Mouse (Mus musculus) midbrain, embryonic 11.5 days (tissue): ENCODE measurements around the gene Rslcan18. TPM values are rescaled to one million over a fixed set of nuclear protein-coding genes. Genes with fewer than 3 reads are reported as not detected.
A peak's percentile ranks its signal among the peaks of the same experiment; 100 is the strongest.

Experiments
- ATAC-seq: fragments of 200-750 bp; cut with Nextera tagmentation; 2 replicates; pipeline ENCODE4 v1.8.0; 2017; ENCODE audit warnings: moderate TSS enrichment, moderate library complexity; ENCODE audit not compliant: low FRiP score
- DNase-seq: peaks from one replicate; pipeline ENCODE4 v3.0.0; 2015; ENCODE audit warnings: low spot score; ENCODE audit errors: missing footprints
- H3K27ac ChIP-seq: fragments of 300-500 bp; sonication (generic); 2 replicates; pipeline ENCODE4 v1.5.1; 2014; ENCODE audit warnings: low read depth, low read length
- H3K27me3 ChIP-seq: fragments of 300-500 bp; sonication (generic); 2 replicates; pipeline ENCODE4 v1.6.1; 2014; ENCODE audit warnings: mild to moderate bottlenecking, low read length, moderate library complexity, mixed read lengths; ENCODE audit not compliant: control insufficient read depth, insufficient read depth
- H3K36me3 ChIP-seq: fragments of 300-500 bp; sonication (generic); 2 replicates; pipeline ENCODE4 v1.6.1; 2014; ENCODE audit warnings: mild to moderate bottlenecking, low read length, moderate library complexity, mixed read lengths; ENCODE audit not compliant: control insufficient read depth, insufficient read depth
- H3K4me1 ChIP-seq: fragments of 300-500 bp; sonication (generic); 2 replicates; pipeline ENCODE4 v1.6.1; 2014; ENCODE audit warnings: low read length; ENCODE audit not compliant: control insufficient read depth, insufficient read depth
- H3K4me2 ChIP-seq: fragments of 300-500 bp; sonication (generic); 2 replicates; pipeline ENCODE4 v1.6.1; 2014; ENCODE audit warnings: mild to moderate bottlenecking, moderate library complexity
- H3K4me3 ChIP-seq: fragments of 300-500 bp; sonication (generic); 2 replicates; pipeline ENCODE4 v1.5.1; 2014; ENCODE audit warnings: low read depth, low read length
- H3K9ac ChIP-seq: fragments of 300-500 bp; sonication (generic); 2 replicates; pipeline ENCODE4 v1.6.1; 2014; ENCODE audit warnings: low read length
- H3K9me3 ChIP-seq: fragments of 300-500 bp; sonication (generic); 2 replicates; pipeline ENCODE4 v1.6.1; 2016; ENCODE audit warnings: low read length; ENCODE audit not compliant: control insufficient read depth
- WGBS: fragments of 180-500 bp; shearing (Covaris S2); extraction: QIAGEN DNeasy Blood & Tissue Kit; methylation state at CpG from one replicate; pipeline ENCODE4 v1.1.7; 2014; 5-methylcytosine and 5-hydroxymethylcytosine counted together
- polyA plus RNA-seq: library from polyadenylated mRNA; unstranded; fragments of >200 nt; fragmentation: Nextera tagmentation; extraction: Ambion mirVana; gene quantifications from 2 replicates; pipeline ENCODE4 v1.2.1, GENCODE M21; 2014

Rslcan18 gene
- polyA plus RNA-seq, 1 experiment from 2014 or later: not detected

DNA sequence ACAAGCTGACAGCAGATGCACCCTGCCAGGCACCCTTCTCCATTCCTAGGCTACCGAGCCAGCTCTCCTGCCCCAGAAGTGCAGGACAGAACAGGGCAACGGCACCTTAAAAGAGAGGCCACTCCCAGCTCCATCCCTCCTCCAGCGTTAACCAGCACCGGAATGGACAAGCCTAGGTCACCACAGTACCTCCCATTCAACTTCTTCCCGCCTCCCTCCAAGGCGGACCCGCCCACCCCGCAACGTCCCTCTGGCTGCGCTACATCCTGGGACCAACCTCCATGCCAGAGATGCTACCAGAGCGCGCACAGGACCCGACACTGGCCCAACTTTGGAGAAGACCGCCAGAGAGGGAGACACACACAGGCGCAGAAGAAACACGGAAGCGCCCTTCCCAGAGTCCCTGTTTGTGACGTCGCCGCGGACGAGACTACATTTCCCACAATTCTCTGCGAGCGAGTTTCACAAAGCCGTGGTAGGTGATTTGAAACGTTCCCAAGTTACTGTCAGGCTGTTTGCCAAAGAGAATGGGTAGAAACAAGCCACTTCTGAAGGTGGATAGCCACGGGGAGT, 55.2 kb downstream of the Rslcan18 start, which contains the start of gene Zfp712:
TSS of gene Zfp712 (minus strand) at position 385 of the 573 bp plus-strand sequence.
- Histone ChIP-seq H3K27ac (peak within 1 kb of the TSS; percentile 51; the same call in 1 of the 2 replicates), H3K27me3 (no peaks in the 10 kb centered on the region), H3K4me3 (peak within 1 kb of the TSS; percentile 71), H3K9me3 (no peaks in the 10 kb centered on the region; the same call in 1 of the 2 replicates), H3K4me1 (peaks cover 4% of the 10 kb centered on the region; the same call in 1 of the 2 replicates), H3K36me3 (0 out of 2 replicates have a peak, but pooled peaks cover 2% of the 10 kb centered on the region), H3K4me2 (peak within 1 kb of the TSS; percentile 69), H3K9ac (peak within 1 kb of the TSS; percentile 76)
- DNase-seq: peak; percentile 99
- WGBS: under 1% methylated on average over 27 of the region's 27 CpGs
- ATAC-seq: peak; percentile 95

DNA sequence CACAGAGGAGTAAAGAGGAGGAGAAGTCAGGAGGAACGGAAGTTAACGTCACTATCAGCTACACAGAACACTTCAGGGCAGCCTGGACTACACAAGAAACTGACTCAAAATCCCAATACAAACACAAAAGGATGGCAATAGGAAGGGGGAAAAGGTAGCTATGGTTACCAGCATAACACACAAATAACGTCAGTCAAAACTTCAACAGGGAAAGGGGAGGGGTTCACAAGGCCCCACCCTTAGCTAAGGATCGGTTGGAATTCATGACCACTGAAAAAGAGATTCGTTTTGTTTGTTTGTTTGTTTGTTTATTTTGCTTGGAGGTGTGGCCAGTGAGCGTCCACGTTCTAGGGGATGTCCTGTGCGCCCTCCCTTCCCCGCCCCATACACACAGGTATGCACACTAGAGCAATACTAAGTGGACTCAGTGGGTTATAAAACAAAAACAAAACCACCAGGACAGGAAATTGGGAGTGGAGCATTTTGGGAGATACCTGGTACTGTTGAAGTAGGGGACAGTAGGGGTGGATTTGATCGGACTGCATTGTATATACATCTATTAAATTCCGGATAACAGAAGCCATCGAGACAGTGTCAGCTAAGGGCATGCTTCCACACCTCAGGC, 55.8 kb downstream of the Rslcan18 start:
- H3K4me2 ChIP-seq: peak overlapping the region; percentile 69
- H3K4me1 ChIP-seq: peaks cover 4% of the 10 kb centered on the region; the same call in 1 of the 2 replicates
- no peaks in the 10 kb centered on the region; the same call in 1 of the 2 replicates for H3K9me3 ChIP-seq
- DNase-seq: no peak
- no peak overlapping the region for H3K27ac ChIP-seq
- H3K4me3 ChIP-seq: peak overlapping the region; percentile 71
- no peaks in the 10 kb centered on the region for H3K36me3 ChIP-seq
- ATAC-seq: peak; percentile 65
- 4% methylated on average over 12 of the region's 12 CpGs for WGBS
- H3K27me3 ChIP-seq: no peaks in the 10 kb centered on the region
- H3K9ac ChIP-seq: peak overlapping the region; percentile 76

Other genes starting within 250 kb of the Rslcan18 start
- gene Gm10767, start 211.3 kb downstream of the Rslcan18 start, polyA plus RNA-seq: 1.3 and 2.0 TPM in 2 replicates
- 6.0 and 6.7 TPM in 2 replicates for gene Zfp712, start 55.1 kb downstream of the Rslcan18 start, polyA plus RNA-seq
- gene Zfp708, start 18.3 kb downstream of the Rslcan18 start, polyA plus RNA-seq: 8.5 and 10.3 TPM in 2 replicates
- 1.7 and 3.0 TPM in 2 replicates for gene Gm28557, start 7.7 kb downstream of the Rslcan18 start, polyA plus RNA-seq
- 2.2 and 2.6 TPM in 2 replicates for gene Zfp759, start 5.4 kb upstream of the Rslcan18 start, polyA plus RNA-seq
- 4.3 and 6.6 TPM in 2 replicates for gene Rsl1, start 56.9 kb upstream of the Rslcan18 start, polyA plus RNA-seq
- gene Zfp455, start 78.2 kb upstream of the Rslcan18 start, polyA plus RNA-seq: 1.7 and 1.9 TPM in 2 replicates
- 2.6 and 2.9 TPM in 2 replicates for gene Zfp458, start 162.2 kb upstream of the Rslcan18 start, polyA plus RNA-seq
- 0.12 and 0.40 TPM in 2 replicates for gene Zfp457, start 190.2 kb upstream of the Rslcan18 start, polyA plus RNA-seq
- gene Zfp595, start 216.3 kb upstream of the Rslcan18 start, polyA plus RNA-seq: 2.1 and 2.5 TPM in 2 replicates
- gene Gm28044, start 244.3 kb upstream of the Rslcan18 start, polyA plus RNA-seq: not detected in 2 replicates
- gene Zfp953, start 244.3 kb upstream of the Rslcan18 start, polyA plus RNA-seq: 1.1 and 1.2 TPM in 2 replicates